In genomic region chr2:131820088-131820675, GRCm38 (mm10) we compare ENCODE assay signal across 9 mouse cellular contexts. TPM values are rescaled to one million over a fixed set of nuclear protein-coding genes. Genes with fewer than 3 reads are reported as not detected.
A peak's percentile ranks its signal among the peaks of the same experiment; 100 is the strongest.
DNase-seq lines count a peak whose midpoint lies in the region; ATAC-seq and TF ChIP-seq lines count a peak whose summit lies in the region.
"Had no signal": no experiment of that assay in that cellular context is flagged by ENCODE, and none has a peak within 500 bp of the region (broad histone marks: within the 10 kb centered on the region; RNA-seq: fewer than 3 reads in every experiment).

No protein-coding gene starts in this region.

- 0 out of 2 replicates have a peak, but pooled peaks cover 2% of the 10 kb centered on the region for H3K27me3 ChIP-seq in forebrain, embryonic 15.5 days
- H3K27me3 ChIP-seq in lung, embryonic 14.5 days (ENCODE audit: insufficient read depth, low read length): no peaks in the 10 kb centered on the region
- H3K27me3 ChIP-seq in thymus, adult 2 months (ENCODE audit: control insufficient read depth, insufficient read depth, low read length): no peaks in the 10 kb centered on the region

- DNase-seq in ES-CJ7 (ENCODE audit: low read depth, low spot score): peak; percentile 82
- peak; percentile 75 for DNase-seq in cerebellum, adult 11 months
- peak; percentile 91 for DNase-seq in heart, postnatal 4 days
- peak; percentile 85 to 95 for DNase-seq in layer of hippocampus, adult 2 months (ENCODE audit: low spot score in 2 of 2)
- peak; percentile 92 for DNase-seq in lung, embryonic 14.5 days
- peak; percentile 35 for DNase-seq in ovary, adult 18-20 months (ENCODE audit: low spot score)
- peak; percentile 84 for DNase-seq in thymus, adult 2 months

- WGBS in forebrain, embryonic 15.5 days: 23% methylated on average over 14 of the region's 14 CpGs
- whole genome bisulfite sequencing in lung, embryonic 14.5 days: 20% methylated on average over 14 of the region's 14 CpGs
- 16% methylated on average over 14 of the region's 14 CpGs for WGBS in thymus, adult 2 months

- no peak overlapping the region for H3K9ac ChIP-seq in forebrain, embryonic 15.5 days (replicated peaks)
- no peak overlapping the region for H3K9ac ChIP-seq in lung, embryonic 14.5 days

- H3K4me3 ChIP-seq in forebrain, embryonic 15.5 days: no peak overlapping the region
- no peak overlapping the region; the same call in 1 of the 2 replicates for H3K4me3 ChIP-seq in layer of hippocampus, adult 2 months
- no peak overlapping the region for H3K4me3 ChIP-seq in lung, embryonic 14.5 days (ENCODE audit: low read depth, low read length)
- no peak overlapping the region for H3K4me3 ChIP-seq in thymus, adult 2 months (ENCODE audit: control insufficient read depth, insufficient read depth, low read length)

- no peak for TF ChIP-seq POLR2A in thymus, adult 2 months (IDR thresholded peaks at IDR 0.05; ENCODE audit: control insufficient read depth, extremely low read depth, insufficient read depth, low read length, poor library complexity)

- peak overlapping the region; percentile 30; the same call in 1 of the 2 replicates for H3K4me2 ChIP-seq in forebrain, embryonic 15.5 days (replicated peaks)
- H3K4me2 ChIP-seq in lung, embryonic 14.5 days: peak overlapping the region; percentile 53

- no peak overlapping the region for H3K27ac ChIP-seq in forebrain, embryonic 15.5 days (replicated peaks)
- H3K27ac ChIP-seq in layer of hippocampus, adult 2 months: no peak overlapping the region
- no peak overlapping the region for H3K27ac ChIP-seq in lung, embryonic 14.5 days (ENCODE audit: low read depth)
- no peak overlapping the region for H3K27ac ChIP-seq in thymus, adult 2 months (ENCODE audit: control insufficient read depth, insufficient read depth, low read length)
- H3K27ac ChIP-seq: macrophage had no signal

- H3K4me1 ChIP-seq in forebrain, embryonic 15.5 days: peaks cover 5% of the 10 kb centered on the region; the same call in 1 of the 2 replicates
- H3K4me1 ChIP-seq in lung, embryonic 14.5 days (ENCODE audit: insufficient read depth): no peaks in the 10 kb centered on the region
- no peaks in the 10 kb centered on the region for H3K4me1 ChIP-seq in thymus, adult 2 months (replicated peaks; ENCODE audit: control insufficient read depth, insufficient read depth, low read length)

- TF ChIP-seq CTCF in layer of hippocampus, adult 2 months (conservative IDR thresholded peaks at IDR 0.05): peak; percentile 97
- TF ChIP-seq CTCF in lung, embryonic 14.5 days (IDR thresholded peaks at IDR 0.05; ENCODE audit: low read depth): peak; percentile 93
- no peak for TF ChIP-seq CTCF in thymus, adult 2 months (IDR thresholded peaks at IDR 0.05; ENCODE audit: borderline replicate concordance, control insufficient read depth, extremely low read depth, insufficient read depth, low read length, poor library complexity)

- ATAC-seq in forebrain, embryonic 15.5 days (replicated peaks): peak; percentile 66
- ATAC-seq in lung, embryonic 14.5 days (ENCODE audit: insufficient read depth): peak; percentile 67

- H3K36me3 ChIP-seq in forebrain, embryonic 15.5 days: no peaks in the 10 kb centered on the region
- H3K36me3 ChIP-seq in lung, embryonic 14.5 days (ENCODE audit: insufficient read depth): no peaks in the 10 kb centered on the region
- H3K36me3 ChIP-seq in thymus, adult 2 months (ENCODE audit: control insufficient read depth, insufficient read depth, low read length): no peaks in the 10 kb centered on the region

- no peaks in the 10 kb centered on the region for H3K9me3 ChIP-seq in forebrain, embryonic 15.5 days
- no peaks in the 10 kb centered on the region for H3K9me3 ChIP-seq in lung, embryonic 14.5 days (ENCODE audit: low read depth, low read length)

RNA-seq across cellular contexts. Expression of gene Erv3, which starts 39.4 kb away (rescaled TPM):
- not detected in 2 replicates for polyA plus RNA-seq in forebrain, embryonic 15.5 days (2015; fragmentation: Nextera tagmentation; extraction: Ambion mirVana)
- total RNA-seq in heart, postnatal 4 days (2021): not detected
- under 1 TPM in 1 of 2 experiments, not detected in 1; 0.12 TPM for total RNA-seq in layer of hippocampus, adult 2 months (2021)
- not detected in 2 replicates for polyA plus RNA-seq in lung, embryonic 14.5 days (2014; fragmentation: Nextera tagmentation; extraction: Ambion mirVana)
- polyA plus RNA-seq in thymus, adult 2 months (2012; rRNA removed): 0.23 and 0.28 TPM in 2 replicates
- polyA plus RNA-seq: macrophage had no signal

Comparison
In these comparisons a context has a peak if more than half of its experiments do, and no peak if none do; other contexts are left out.
1. DNase-seq: peak in every context shown above with its lines; median percentile 92 in lung, embryonic 14.5 days; 91 in heart, postnatal 4 days; 90 in layer of hippocampus, adult 2 months; 84 in thymus, adult 2 months; 82 in ES-CJ7; 75 in cerebellum, adult 11 months; 35 in ovary, adult 18-20 months.